Mouse (Mus musculus) midbrain, embryonic 11.5 days (tissue): ENCODE measurements around the gene Sdf2. TPM values are rescaled to one million over a fixed set of nuclear protein-coding genes. Genes with fewer than 3 reads are reported as not detected.
A peak's percentile ranks its signal among the peaks of the same experiment; 100 is the strongest.
"Not testable (repeated sequence)": the region's sequence is repeated elsewhere in the genome, so short reads cannot be mapped to it uniquely, and the experiment has no call there.

Experiments
- ATAC-seq: fragments of 200-750 bp; cut with Nextera tagmentation; 2 replicates; pipeline ENCODE4 v1.8.0; 2017; ENCODE audit warnings: moderate TSS enrichment, moderate library complexity; ENCODE audit not compliant: low FRiP score
- DNase-seq: peaks from one replicate; pipeline ENCODE4 v3.0.0; 2015; ENCODE audit warnings: low spot score; ENCODE audit errors: missing footprints
- H3K27ac ChIP-seq: fragments of 300-500 bp; sonication (generic); 2 replicates; pipeline ENCODE4 v1.5.1; 2014; ENCODE audit warnings: low read depth, low read length
- H3K27me3 ChIP-seq: fragments of 300-500 bp; sonication (generic); 2 replicates; pipeline ENCODE4 v1.6.1; 2014; ENCODE audit warnings: mild to moderate bottlenecking, low read length, moderate library complexity, mixed read lengths; ENCODE audit not compliant: control insufficient read depth, insufficient read depth
- H3K36me3 ChIP-seq: fragments of 300-500 bp; sonication (generic); 2 replicates; pipeline ENCODE4 v1.6.1; 2014; ENCODE audit warnings: mild to moderate bottlenecking, low read length, moderate library complexity, mixed read lengths; ENCODE audit not compliant: control insufficient read depth, insufficient read depth
- H3K4me1 ChIP-seq: fragments of 300-500 bp; sonication (generic); 2 replicates; pipeline ENCODE4 v1.6.1; 2014; ENCODE audit warnings: low read length; ENCODE audit not compliant: control insufficient read depth, insufficient read depth
- H3K4me2 ChIP-seq: fragments of 300-500 bp; sonication (generic); 2 replicates; pipeline ENCODE4 v1.6.1; 2014; ENCODE audit warnings: mild to moderate bottlenecking, moderate library complexity
- H3K4me3 ChIP-seq: fragments of 300-500 bp; sonication (generic); 2 replicates; pipeline ENCODE4 v1.5.1; 2014; ENCODE audit warnings: low read depth, low read length
- H3K9ac ChIP-seq: fragments of 300-500 bp; sonication (generic); 2 replicates; pipeline ENCODE4 v1.6.1; 2014; ENCODE audit warnings: low read length
- H3K9me3 ChIP-seq: fragments of 300-500 bp; sonication (generic); 2 replicates; pipeline ENCODE4 v1.6.1; 2016; ENCODE audit warnings: low read length; ENCODE audit not compliant: control insufficient read depth
- WGBS: fragments of 180-500 bp; shearing (Covaris S2); extraction: QIAGEN DNeasy Blood & Tissue Kit; methylation state at CpG from one replicate; pipeline ENCODE4 v1.1.7; 2014; 5-methylcytosine and 5-hydroxymethylcytosine counted together
- polyA plus RNA-seq: library from polyadenylated mRNA; unstranded; fragments of >200 nt; fragmentation: Nextera tagmentation; extraction: Ambion mirVana; gene quantifications from 2 replicates; pipeline ENCODE4 v1.2.1, GENCODE M21; 2014

The Sdf2 gene
- polyA plus RNA-seq, 1 experiment from 2014 or later = 58.5 TPM

DNA sequence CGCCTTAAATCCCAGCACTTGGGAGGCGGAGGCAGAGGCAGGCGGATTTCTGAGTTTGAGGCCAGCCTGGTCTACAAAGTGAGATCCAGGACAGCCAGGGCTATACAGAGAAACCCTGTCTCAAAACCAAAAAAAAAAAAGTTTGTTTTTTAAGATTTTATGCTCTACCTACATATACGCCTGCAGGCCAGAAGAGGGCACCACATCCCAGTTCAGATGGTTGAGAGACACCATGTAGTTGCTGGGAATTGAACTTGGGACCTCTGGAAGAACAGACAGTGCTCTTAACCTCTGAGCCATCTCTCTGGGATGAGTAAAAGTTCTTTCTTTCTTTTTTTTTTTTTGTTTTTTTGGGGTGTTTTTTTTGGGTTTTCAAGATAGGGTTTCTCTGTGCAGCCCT, 30.6 kb downstream of the Sdf2 start:
- H3K4me3 ChIP-seq, DNase-seq, ATAC-seq, H3K4me2 ChIP-seq, H3K9me3 ChIP-seq, H3K27ac ChIP-seq, H3K27me3 ChIP-seq, H3K9ac ChIP-seq, H3K4me1 ChIP-seq: not testable (repeated sequence)
- peaks cover 34% of the 10 kb centered on the region for H3K36me3 ChIP-seq
- WGBS = 92% methylated on average over 4 of the region's 4 CpGs

DNA sequence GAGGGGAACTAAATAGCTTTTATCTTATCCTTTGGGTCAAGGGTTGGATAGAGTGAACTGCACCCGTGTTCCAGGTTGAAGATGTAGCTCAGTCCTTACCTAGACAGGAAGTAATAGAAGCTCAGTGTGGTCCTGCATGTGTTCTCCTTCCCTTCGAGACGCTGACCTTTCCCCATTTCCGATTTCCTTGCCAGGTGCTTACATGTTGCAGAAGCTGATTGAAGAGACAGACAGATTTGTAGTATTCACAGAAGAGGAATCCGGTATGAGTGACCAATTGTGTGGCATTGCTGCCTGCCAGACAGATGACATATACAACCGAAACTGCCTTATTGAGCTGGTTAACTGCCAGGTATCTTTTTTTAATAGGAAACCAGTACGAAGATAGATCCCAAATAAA, 33.3 kb downstream of the Sdf2 start:
- Histone ChIP-seq H3K9ac (no peak overlapping the region), H3K27ac (no peak overlapping the region), H3K4me1 (no peaks in the 10 kb centered on the region), H3K36me3 (peaks cover 27% of the 10 kb centered on the region), H3K9me3 (no peaks in the 10 kb centered on the region), H3K4me3 (no peak overlapping the region), H3K27me3 (no peaks in the 10 kb centered on the region), H3K4me2 (no peak overlapping the region)
- ATAC-seq (no peak), DNase-seq (no peak)
- WGBS = 91% methylated on average over 7 of the region's 7 CpGs

GRCm38 (mm10) chr11:78279586-78279985, 34.0 kb downstream of the Sdf2 start:
- DNase-seq (no peak), ATAC-seq (no peak)
- no peaks in the 10 kb centered on the region for H3K27me3 ChIP-seq
- no peaks in the 10 kb centered on the region for H3K4me1 ChIP-seq
- no peak overlapping the region for H3K27ac ChIP-seq
- H3K36me3 ChIP-seq = peaks cover 26% of the 10 kb centered on the region
- no peak overlapping the region for H3K4me2 ChIP-seq
- H3K9ac ChIP-seq = no peak overlapping the region
- WGBS = 93% methylated on average over 4 of the region's 4 CpGs
- H3K9me3 ChIP-seq = no peaks in the 10 kb centered on the region
- no peak overlapping the region for H3K4me3 ChIP-seq

DNA sequence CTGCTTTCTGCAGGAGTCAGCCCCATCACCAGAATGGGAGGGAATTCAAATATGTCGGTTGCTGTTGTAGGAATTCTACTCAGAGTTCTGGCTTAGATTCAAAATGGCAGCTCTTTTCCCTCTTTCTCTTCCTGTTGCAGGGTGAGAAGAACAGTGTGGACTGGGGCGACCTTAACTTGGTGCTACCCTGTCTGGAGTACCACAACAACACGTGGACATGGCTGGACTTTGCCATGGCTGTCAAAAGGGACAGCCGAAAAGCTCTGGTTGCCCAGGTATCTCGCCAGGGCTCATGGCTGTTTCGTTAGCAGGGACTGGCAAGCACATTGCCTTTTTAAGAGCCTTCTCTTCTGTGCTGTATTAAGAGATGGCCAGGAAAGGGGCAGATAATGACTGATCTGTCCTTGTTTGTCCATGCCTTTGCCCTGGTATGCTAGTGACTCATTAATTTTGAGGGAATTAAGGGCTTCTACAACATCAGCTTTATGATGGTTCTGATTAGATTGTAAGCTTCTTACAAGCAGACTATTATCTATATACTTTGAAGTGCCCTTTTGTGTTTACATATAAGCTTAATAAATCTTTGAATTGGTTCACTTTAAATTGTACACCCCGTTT, 43.7 kb downstream of the Sdf2 start:
- Histone ChIP-seq H3K4me2 (no peak overlapping the region), H3K27ac (no peak overlapping the region), H3K9ac (no peak overlapping the region), H3K9me3 (no peaks in the 10 kb centered on the region), H3K27me3 (no peaks in the 10 kb centered on the region), H3K4me3 (no peak overlapping the region), H3K36me3 (peaks cover 29% of the 10 kb centered on the region), H3K4me1 (no peaks in the 10 kb centered on the region)
- WGBS = 92% methylated on average over 7 of the region's 7 CpGs
- ATAC-seq = no peak
- DNase-seq = no peak

GRCm38 (mm10) chr11:78290654-78291053, 45.1 kb downstream of the Sdf2 start, which contains the start of gene BC030499:
BC030499 (plus strand) TSS chr11:78290841.
- WGBS = 95% methylated on average over 4 of the region's 4 CpGs
- no peaks in the 10 kb centered on the region for H3K27me3 ChIP-seq
- H3K4me3 ChIP-seq = no peak within 1 kb of the TSS
- H3K9ac ChIP-seq = no peak within 1 kb of the TSS
- no peaks in the 10 kb centered on the region for H3K9me3 ChIP-seq
- ATAC-seq (no peak), DNase-seq (no peak)
- no peak within 1 kb of the TSS for H3K4me2 ChIP-seq
- H3K27ac ChIP-seq = no peak within 1 kb of the TSS
- no peaks in the 10 kb centered on the region for H3K4me1 ChIP-seq
- H3K36me3 ChIP-seq = peaks cover 22% of the 10 kb centered on the region

GRCm38 (mm10) chr11:78294585-78294984, 49.0 kb downstream of the Sdf2 start:
- no peak overlapping the region for H3K4me3 ChIP-seq

GRCm38 (mm10) chr11:78300917-78301316, 55.4 kb downstream of the Sdf2 start:
- peak overlapping the region; percentile 36 for H3K9ac ChIP-seq
- no peak overlapping the region; the same call in none of the 2 replicates for H3K27ac ChIP-seq
- peak overlapping the region; percentile 69 for H3K4me2 ChIP-seq
- 76% methylated on average over 7 of the region's 7 CpGs for WGBS
- no peak for DNase-seq
- peak; percentile 48 for ATAC-seq
- no peaks in the 10 kb centered on the region for H3K9me3 ChIP-seq
- H3K4me1 ChIP-seq = peaks cover 6% of the 10 kb centered on the region; the same call in 1 of the 2 replicates
- H3K27me3 ChIP-seq = no peaks in the 10 kb centered on the region
- H3K4me3 ChIP-seq = peak overlapping the region; percentile 86
- H3K36me3 ChIP-seq = peaks cover 20% of the 10 kb centered on the region

More at GRCm38 (mm10) chr11:78294585-78294984, 49.0 kb downstream of the Sdf2 start:
- Histone ChIP-seq H3K4me1 (no peaks in the 10 kb centered on the region), H3K27me3 (no peaks in the 10 kb centered on the region), H3K9ac (no peak overlapping the region), H3K36me3 (no peaks in the 10 kb centered on the region), H3K4me2 (no peak overlapping the region), H3K27ac (no peak overlapping the region), H3K9me3 (no peaks in the 10 kb centered on the region)
- ATAC-seq = no peak
- WGBS = 96% methylated on average over 6 of the region's 6 CpGs
- no peak for DNase-seq

DNA sequence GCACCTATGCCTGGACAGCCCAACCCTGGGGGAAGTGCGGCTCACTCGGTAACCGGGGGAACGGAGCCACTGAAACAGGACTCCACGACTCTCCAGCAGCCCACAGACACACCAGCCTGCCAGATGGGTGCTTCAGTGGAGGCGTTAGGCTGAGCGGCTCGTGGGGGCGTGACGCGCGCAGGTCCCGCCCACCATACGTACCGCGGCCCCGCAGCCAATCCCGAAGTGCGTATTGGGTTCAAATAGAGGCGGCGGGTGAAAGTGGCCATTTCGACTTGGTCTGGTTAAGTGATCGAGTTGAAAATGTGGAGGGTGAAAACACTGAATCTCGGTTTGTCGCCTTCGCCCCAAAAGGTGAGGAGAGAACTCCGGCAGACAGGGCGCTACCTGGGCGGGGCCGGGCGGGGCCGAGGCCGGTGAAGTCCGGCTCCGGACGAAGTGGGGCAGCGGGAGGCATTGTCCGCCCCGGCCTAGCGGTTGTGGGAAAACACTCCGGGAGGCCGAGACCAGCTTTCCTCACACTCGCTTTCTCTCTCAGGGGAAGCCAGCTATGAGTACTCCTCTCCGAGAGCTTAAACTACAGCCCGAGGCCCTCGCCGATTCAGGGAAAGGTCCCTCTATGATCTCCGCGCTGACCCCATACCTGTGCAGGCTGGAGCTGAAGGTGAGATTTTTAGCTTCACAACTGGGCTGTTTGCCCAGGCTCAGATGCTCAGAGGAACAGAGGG, 56.0 kb downstream of the Sdf2 start, which contains the start of gene Spag5:
Gene Spag5 (plus strand): TSS at position 173 of the 728 bp plus-strand sequence.
- peaks cover 20% of the 10 kb centered on the region for H3K36me3 ChIP-seq
- peaks cover 6% of the 10 kb centered on the region; the same call in 1 of the 2 replicates for H3K4me1 ChIP-seq
- DNase-seq (peak; percentile 99), ATAC-seq (peak; percentile 99)
- peak within 1 kb of the TSS; percentile 86 for H3K4me3 ChIP-seq
- H3K9me3 ChIP-seq = no peaks in the 10 kb centered on the region
- peak within 1 kb of the TSS; percentile 51 for H3K27ac ChIP-seq
- under 1% methylated on average over 49 of the region's 49 CpGs for WGBS
- no peaks in the 10 kb centered on the region for H3K27me3 ChIP-seq
- H3K9ac ChIP-seq = peak within 1 kb of the TSS; percentile 83
- H3K4me2 ChIP-seq = peak within 1 kb of the TSS; percentile 69
